Mouse (Mus musculus) liver, embryonic 13.5 days (tissue): Measurements from ENCODE around the gene 4930578G10Rik. TPM values are rescaled to one million over a fixed set of nuclear protein-coding genes. Genes with fewer than 3 reads are reported as not detected.
"Not testable (repeated sequence)": the region's sequence is repeated elsewhere in the genome, so short reads cannot be mapped to it uniquely, and the experiment has no call there.

Source experiments
- ATAC-seq: fragments of 200-750 bp; cut with Nextera tagmentation; 2 replicates; pipeline ENCODE4 v1.8.0; 2017; ENCODE audit warnings: low read depth, mild to moderate bottlenecking, moderate number of reproducible peaks, moderate library complexity
- DNase-seq: peaks from one replicate; pipeline ENCODE4 v3.0.0; 2022
- H3K27ac ChIP-seq: fragments of 300-500 bp; sonication (generic); 2 replicates; pipeline ENCODE4 v1.5.1; 2015; ENCODE audit warnings: moderate library complexity, mild to moderate bottlenecking, inconsistent platforms
- H3K27me3 ChIP-seq: fragments of 300-500 bp; sonication (generic); 2 replicates; pipeline ENCODE4 v1.6.1; 2015; ENCODE audit warnings: mild to moderate bottlenecking, inconsistent platforms
- H3K36me3 ChIP-seq: fragments of 300-500 bp; sonication (generic); 2 replicates; pipeline ENCODE4 v1.6.1; 2015; ENCODE audit warnings: mild to moderate bottlenecking, inconsistent platforms
- H3K4me1 ChIP-seq: fragments of 300-500 bp; sonication (generic); replicated peaks from 2 replicates; pipeline ENCODE4 v1.6.1; 2015; ENCODE audit warnings: inconsistent platforms
- H3K4me2 ChIP-seq: fragments of 300-500 bp; sonication (generic); 2 replicates; pipeline ENCODE4 v1.6.1; 2015; ENCODE audit warnings: inconsistent platforms, mild to moderate bottlenecking, moderate library complexity
- H3K4me3 ChIP-seq: fragments of 300-500 bp; sonication (generic); replicated peaks from 2 replicates; pipeline ENCODE4 v1.5.1; 2015; ENCODE audit warnings: mild to moderate bottlenecking, inconsistent platforms
- H3K9ac ChIP-seq: fragments of 300-500 bp; sonication (generic); 2 replicates; pipeline ENCODE4 v1.6.1; 2015; ENCODE audit warnings: mild to moderate bottlenecking, inconsistent platforms
- H3K9me3 ChIP-seq: fragments of 300-500 bp; sonication (generic); replicated peaks from 2 replicates; pipeline ENCODE4 v1.6.1; 2016; ENCODE audit warnings: inconsistent platforms
- WGBS: fragments of 180-500 bp; shearing (Covaris S2); methylation state at CpG from one replicate; pipeline ENCODE4 v1.1.7; 2015; ENCODE audit not compliant: insufficient replicate concordance; 5-methylcytosine and 5-hydroxymethylcytosine counted together
- polyA plus RNA-seq: library from polyadenylated mRNA; unstranded; fragments of >200 nt; fragmentation: Nextera tagmentation; extraction: Ambion mirVana; gene quantifications from 2 replicates; pipeline ENCODE4 v1.2.1, GENCODE M21; 2015

The 4930578G10Rik gene
- not detected in 2 replicates for polyA plus RNA-seq

DNA sequence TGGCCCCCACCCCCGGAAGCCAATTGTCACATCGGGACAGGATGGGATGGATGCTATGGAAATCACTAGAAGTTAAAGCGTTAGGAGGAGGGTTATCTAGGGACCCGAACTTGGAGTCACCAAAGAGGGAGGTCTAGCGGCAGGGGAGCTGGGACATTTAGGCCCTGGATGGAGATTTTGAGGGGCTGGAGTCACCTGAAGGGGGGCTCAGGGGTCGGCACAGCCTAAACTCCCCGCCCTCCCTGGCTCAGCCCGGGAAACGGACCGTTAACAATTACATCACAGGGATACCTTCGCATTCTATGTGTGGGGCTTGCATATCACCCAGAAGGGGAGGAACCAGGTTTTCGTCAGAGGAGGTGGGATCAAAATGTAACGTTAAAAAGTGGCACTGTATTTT, at the start of gene 4930578G10Rik:
TSS of gene 4930578G10Rik (plus strand) at position 301 of the 400 bp plus-strand sequence.
- H3K4me1 ChIP-seq, H3K9me3 ChIP-seq, H3K27me3 ChIP-seq, H3K4me2 ChIP-seq, H3K9ac ChIP-seq, H3K27ac ChIP-seq, ATAC-seq, DNase-seq, H3K4me3 ChIP-seq, H3K36me3 ChIP-seq: not testable (repeated sequence)
- no CpG with 5 or more reads among the region's 13 CpGs for WGBS

DNA sequence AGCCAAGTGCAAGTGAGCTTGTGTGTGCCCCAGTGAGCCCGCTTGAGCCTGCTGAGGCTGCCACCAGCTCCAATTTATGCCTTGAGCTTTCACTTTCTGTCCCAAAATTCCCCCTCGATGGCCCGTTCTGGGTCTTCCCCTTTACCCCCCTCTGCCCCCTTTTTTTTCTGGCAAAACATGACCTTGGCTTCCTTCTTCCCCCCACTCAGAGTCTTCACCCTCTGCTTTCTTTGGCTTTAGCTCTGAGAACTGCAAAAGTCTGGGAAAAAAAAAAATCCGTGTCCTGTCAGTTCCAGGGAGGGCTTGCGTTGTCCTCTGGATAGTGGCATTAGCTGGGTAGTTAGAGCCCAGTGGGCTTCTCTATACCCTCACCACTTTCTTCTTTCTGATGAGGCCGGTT, 21.1 kb downstream of the 4930578G10Rik start, which contains the start of gene Ccl19:
TSS of gene Ccl19 (minus strand) at position 101 of the 400 bp plus-strand sequence.
- not testable (repeated sequence) for H3K9ac ChIP-seq, DNase-seq, H3K4me3 ChIP-seq, H3K27ac ChIP-seq, H3K4me1 ChIP-seq, H3K36me3 ChIP-seq, H3K4me2 ChIP-seq, H3K9me3 ChIP-seq, H3K27me3 ChIP-seq, ATAC-seq
- WGBS = no CpG with 5 or more reads among the region's 6 CpGs

DNA sequence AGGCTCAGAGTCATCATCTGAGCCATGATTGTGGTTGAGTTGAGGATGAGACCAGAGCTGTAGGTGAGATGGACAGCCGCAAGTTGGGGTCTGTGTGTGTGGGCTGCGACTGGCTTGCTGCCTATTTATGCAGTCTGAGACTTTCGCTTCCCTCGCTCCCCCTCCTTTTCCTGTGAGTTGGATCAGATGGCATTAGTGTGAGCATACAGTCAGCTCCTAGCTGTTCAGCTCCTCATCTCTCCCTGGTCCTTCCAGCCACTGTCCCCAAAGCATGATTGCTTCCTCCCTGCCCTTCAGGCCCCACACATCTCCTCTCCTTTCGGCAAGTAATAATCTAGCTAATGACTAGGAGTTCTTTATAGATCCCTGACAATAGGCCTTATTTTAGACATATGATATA, 38.5 kb downstream of the 4930578G10Rik start, which contains the start of gene Ccl21a:
TSS of gene Ccl21a (minus strand) at position 101 of the 400 bp plus-strand sequence.
- H3K36me3 ChIP-seq, H3K9ac ChIP-seq, ATAC-seq, H3K27me3 ChIP-seq, H3K4me1 ChIP-seq, H3K4me2 ChIP-seq, DNase-seq, H3K4me3 ChIP-seq, H3K9me3 ChIP-seq, H3K27ac ChIP-seq: not testable (repeated sequence)
- no CpG with 5 or more reads among the region's 5 CpGs for WGBS

DNA sequence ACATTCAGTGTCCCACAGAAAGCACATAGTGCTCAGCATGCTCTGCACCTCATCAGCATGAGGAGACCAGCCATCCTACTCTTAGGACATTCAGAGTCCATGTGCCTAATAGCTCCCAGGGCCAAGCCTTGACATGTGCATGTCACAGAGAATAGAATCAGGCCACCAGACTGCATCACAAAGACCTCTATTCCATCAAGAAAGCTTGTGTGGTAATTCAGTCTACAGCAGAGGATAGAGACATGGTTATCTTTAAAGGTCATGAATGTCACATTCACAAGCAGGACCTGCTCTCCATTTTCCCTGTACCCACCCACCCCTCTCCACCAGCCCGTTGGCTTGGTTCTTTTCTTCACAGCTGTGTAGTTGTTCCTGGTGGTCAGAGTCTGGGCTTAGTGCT, 118.4 kb downstream of the 4930578G10Rik start, which contains the start of gene Fam205a1:
TSS of gene Fam205a1 (minus strand) at position 101 of the 400 bp plus-strand sequence.
- H3K27me3 ChIP-seq, H3K9ac ChIP-seq, ATAC-seq, H3K9me3 ChIP-seq, H3K4me1 ChIP-seq, H3K36me3 ChIP-seq, H3K4me3 ChIP-seq, H3K4me2 ChIP-seq, DNase-seq, H3K27ac ChIP-seq: not testable (repeated sequence)
- WGBS = 73% methylated on average over 1 of the region's 1 CpGs

DNA sequence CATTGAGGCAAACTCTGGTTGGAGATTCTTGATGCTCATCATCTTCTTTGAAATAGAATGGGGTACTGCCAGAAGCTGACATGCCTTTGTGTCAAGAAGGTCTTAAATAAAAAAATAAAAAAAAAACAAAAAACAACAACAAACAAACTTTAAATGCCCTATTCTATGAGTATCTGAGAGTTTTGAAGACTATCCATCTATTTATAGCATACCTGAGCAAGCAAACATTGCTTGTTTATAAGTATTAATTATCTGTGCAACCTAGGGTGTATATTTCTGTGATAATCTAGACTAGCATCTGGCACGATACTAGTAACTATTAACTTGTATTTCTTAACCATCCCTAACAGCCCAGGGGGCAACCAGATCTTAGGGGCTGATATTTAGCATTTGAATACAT, 121.3 kb downstream of the 4930578G10Rik start, which contains the start of gene Gm12394:
TSS of gene Gm12394 (minus strand) at position 101 of the 400 bp plus-strand sequence.
- WGBS = 46% methylated on average over 1 of the region's 1 CpGs
- H3K36me3 ChIP-seq, H3K9me3 ChIP-seq, H3K4me3 ChIP-seq, ATAC-seq, H3K27me3 ChIP-seq, DNase-seq, H3K9ac ChIP-seq, H3K4me2 ChIP-seq: not testable (repeated sequence)
- peaks cover 27% of the 10 kb centered on the region for H3K4me1 ChIP-seq
- H3K27ac ChIP-seq = peak within 1 kb of the TSS; percentile 47; the same call in 1 of the 2 replicates

DNA sequence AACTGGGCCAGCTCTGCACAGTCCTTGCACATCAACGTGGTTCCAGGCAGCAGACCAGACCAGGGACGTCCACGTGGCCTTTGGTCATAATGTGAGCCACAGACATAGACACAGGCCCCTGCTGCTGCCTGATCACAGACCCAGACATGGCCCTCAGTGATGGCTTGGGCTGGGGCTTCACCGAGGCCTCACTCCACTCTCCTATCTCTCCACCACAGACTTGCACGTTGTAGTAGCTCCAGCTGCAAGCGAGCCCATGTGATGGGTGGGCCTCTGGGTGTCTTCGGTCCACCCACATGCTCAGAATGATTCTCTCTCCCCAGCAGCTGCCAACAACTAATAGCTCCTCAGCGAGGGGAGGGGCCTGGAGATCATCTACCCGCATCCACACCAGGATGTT, 125.1 kb downstream of the 4930578G10Rik start:
- WGBS = 17% methylated on average over 9 of the region's 9 CpGs
- peak; percentile 100 for ATAC-seq
- H3K27ac ChIP-seq = peak overlapping the region; percentile 99

DNA sequence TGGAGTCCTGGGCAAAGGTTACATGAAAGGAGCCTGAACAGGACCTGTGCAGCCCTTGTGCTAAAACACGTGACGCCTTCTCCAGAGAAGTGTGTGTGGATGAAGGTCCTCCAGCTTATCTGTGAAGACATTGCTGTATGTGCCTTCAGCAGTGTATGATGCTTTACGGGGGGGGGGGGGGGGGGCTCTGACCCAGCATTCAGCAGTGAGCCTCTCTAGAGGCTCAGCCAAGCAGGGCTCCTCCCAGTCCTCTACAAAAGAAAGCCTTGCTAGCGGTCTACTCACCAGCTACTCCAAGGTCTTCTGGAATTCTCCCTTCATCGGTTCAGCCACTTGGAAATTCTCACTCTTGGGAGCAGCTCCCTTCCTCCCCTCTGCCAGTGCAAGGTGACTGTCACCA, 128.1 kb downstream of the 4930578G10Rik start:
- not testable (repeated sequence) for H3K27me3 ChIP-seq, H3K36me3 ChIP-seq, H3K9me3 ChIP-seq, DNase-seq
- WGBS = 47% methylated on average over 5 of the region's 5 CpGs
- Histone ChIP-seq H3K9ac (peak overlapping the region; percentile 65; the same call in 1 of the 2 replicates), H3K4me3 (peak overlapping the region; percentile 41), H3K4me2 (peak overlapping the region; percentile 53), H3K4me1 (peaks cover 79% of the 10 kb centered on the region), H3K27ac (peak overlapping the region; percentile 92)
- ATAC-seq = peak; percentile 78

More for the DNA sequence above, 125.1 kb downstream of the 4930578G10Rik start:
- Histone ChIP-seq H3K4me1 (peaks cover 53% of the 10 kb centered on the region), H3K4me2 (peak overlapping the region; percentile 60), H3K4me3 (peak overlapping the region; percentile 25; the same call in 1 of the 2 replicates), H3K9ac (peak overlapping the region; percentile 77)
- not testable (repeated sequence) for H3K36me3 ChIP-seq, H3K9me3 ChIP-seq, H3K27me3 ChIP-seq
- peak; percentile 91 for DNase-seq

DNA sequence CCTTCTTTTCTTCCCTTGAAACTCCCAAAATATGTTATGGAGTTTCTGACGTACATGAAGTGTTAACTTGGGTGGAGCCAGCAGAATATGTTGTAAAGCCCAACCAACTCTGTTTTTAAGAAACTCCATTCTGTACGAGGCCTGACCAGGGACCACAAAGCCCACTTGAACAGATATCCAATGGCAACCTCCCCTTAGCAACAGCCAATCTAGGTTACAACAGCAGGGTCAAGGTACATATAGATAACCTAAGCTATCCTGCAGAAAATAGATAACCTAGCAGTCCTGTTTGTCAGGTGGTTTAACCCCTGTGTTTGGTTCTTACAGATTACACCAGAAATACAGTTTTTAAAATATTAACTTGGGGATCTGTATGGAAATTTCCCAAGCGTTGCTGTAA, 132.0 kb downstream of the 4930578G10Rik start:
- no peaks in the 10 kb centered on the region; the same call in 1 of the 2 replicates for H3K27me3 ChIP-seq
- no peaks in the 10 kb centered on the region for H3K9me3 ChIP-seq
- DNase-seq (peak; percentile 67), ATAC-seq (peak; percentile 91)
- H3K27ac ChIP-seq = peak overlapping the region; percentile 90
- peak overlapping the region; percentile 54 for H3K9ac ChIP-seq
- H3K36me3 ChIP-seq = no peaks in the 10 kb centered on the region
- peaks cover 83% of the 10 kb centered on the region for H3K4me1 ChIP-seq
- no peak overlapping the region for H3K4me3 ChIP-seq
- H3K4me2 ChIP-seq = peak overlapping the region; percentile 46
- 15% methylated on average over 3 of the region's 3 CpGs for WGBS

DNA sequence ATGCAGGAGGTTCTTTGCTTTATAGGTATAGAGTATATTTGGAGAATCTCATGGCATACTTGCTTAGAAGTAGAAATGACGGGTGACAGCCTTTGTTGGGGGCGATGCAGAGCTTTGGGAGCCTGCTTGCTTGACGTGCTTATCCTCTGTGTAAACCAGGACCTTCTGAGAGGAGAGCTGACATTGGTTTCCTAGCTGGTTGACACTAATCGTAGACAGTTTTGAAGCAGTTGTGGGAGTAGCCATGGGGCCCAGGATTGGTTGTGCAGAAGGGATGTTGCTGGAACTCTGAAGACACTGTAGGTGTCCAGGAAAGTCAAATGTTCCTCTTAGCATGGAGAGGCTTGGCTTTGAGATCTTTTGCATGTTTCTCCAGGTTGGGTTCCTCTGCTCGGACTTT, 132.8 kb downstream of the 4930578G10Rik start:
- no peak for DNase-seq
- 76% methylated on average over 5 of the region's 5 CpGs for WGBS
- Histone ChIP-seq H3K4me3 (no peak overlapping the region), H3K4me2 (peak overlapping the region; percentile 46; the same call in 1 of the 2 replicates), H3K27ac (peak overlapping the region; percentile 90), H3K36me3 (no peaks in the 10 kb centered on the region), H3K4me1 (peaks cover 82% of the 10 kb centered on the region), H3K9ac (peak overlapping the region; percentile 54), H3K27me3 (no peaks in the 10 kb centered on the region; the same call in 1 of the 2 replicates), H3K9me3 (no peaks in the 10 kb centered on the region)
- ATAC-seq = no peak

DNA sequence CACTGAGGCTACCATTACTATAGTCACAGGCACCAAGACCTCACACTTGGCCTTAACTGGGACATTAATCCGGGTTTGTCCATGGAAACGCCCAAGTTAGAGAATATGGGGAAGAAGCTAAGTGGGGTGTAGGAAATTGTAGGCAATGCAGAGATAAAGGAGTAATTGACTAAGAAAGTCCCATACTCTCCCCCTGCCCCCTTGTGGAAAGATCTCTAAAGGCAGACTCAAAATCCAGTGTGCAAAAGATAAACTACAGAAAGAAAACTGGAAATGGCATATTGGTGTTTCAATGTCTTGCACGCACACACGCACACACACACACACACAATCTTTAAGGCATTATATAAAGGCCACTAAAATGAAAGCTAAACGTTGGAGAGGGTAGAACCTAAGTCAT, 135.4 kb downstream of the 4930578G10Rik start:
- H3K27me3 ChIP-seq = peaks cover 3% of the 10 kb centered on the region
- no peak overlapping the region for H3K4me3 ChIP-seq
- no peaks in the 10 kb centered on the region for H3K9me3 ChIP-seq
- no peak for DNase-seq
- no peak overlapping the region for H3K4me2 ChIP-seq
- 60% methylated on average over 5 of the region's 5 CpGs for whole genome bisulfite sequencing
- no peak for ATAC-seq
- H3K36me3 ChIP-seq = no peaks in the 10 kb centered on the region
- H3K9ac ChIP-seq = 0 out of 2 replicates have a peak overlapping the region, but pooled peaks have one; percentile 24
- peak overlapping the region; percentile 90; the same call in 1 of the 2 replicates for H3K27ac ChIP-seq
- H3K4me1 ChIP-seq = peaks cover 66% of the 10 kb centered on the region

DNA sequence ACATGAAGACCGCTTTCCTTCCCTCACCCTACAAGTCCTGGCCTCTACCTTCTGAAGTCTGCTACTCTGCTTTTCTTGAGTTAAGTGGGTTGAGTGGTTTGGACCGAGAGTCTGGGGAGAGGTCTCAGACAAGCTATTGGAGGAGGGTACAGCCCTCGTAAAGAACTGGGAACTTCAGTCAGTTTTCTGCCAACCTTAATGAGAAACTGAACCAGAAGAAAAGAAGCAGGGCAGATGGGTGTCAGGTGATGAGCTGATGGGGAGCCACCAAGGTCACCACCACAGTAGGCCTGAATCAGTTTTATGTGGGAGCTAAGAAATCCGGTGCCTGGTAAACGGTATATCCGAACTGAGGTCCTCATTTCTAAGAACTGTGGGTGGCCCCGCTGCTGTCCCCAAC, 136.8 kb downstream of the 4930578G10Rik start:
- Histone ChIP-seq H3K4me2 (no peak overlapping the region), H3K27me3 (peaks cover 3% of the 10 kb centered on the region), H3K9ac (no peak overlapping the region), H3K27ac (no peak overlapping the region; the same call in 1 of the 2 replicates), H3K36me3 (no peaks in the 10 kb centered on the region), H3K4me1 (peaks cover 59% of the 10 kb centered on the region), H3K9me3 (no peaks in the 10 kb centered on the region), H3K4me3 (no peak overlapping the region)
- 86% methylated on average over 7 of the region's 7 CpGs for WGBS
- ATAC-seq = no peak
- no peak for DNase-seq
